In the genomic region with DNA sequence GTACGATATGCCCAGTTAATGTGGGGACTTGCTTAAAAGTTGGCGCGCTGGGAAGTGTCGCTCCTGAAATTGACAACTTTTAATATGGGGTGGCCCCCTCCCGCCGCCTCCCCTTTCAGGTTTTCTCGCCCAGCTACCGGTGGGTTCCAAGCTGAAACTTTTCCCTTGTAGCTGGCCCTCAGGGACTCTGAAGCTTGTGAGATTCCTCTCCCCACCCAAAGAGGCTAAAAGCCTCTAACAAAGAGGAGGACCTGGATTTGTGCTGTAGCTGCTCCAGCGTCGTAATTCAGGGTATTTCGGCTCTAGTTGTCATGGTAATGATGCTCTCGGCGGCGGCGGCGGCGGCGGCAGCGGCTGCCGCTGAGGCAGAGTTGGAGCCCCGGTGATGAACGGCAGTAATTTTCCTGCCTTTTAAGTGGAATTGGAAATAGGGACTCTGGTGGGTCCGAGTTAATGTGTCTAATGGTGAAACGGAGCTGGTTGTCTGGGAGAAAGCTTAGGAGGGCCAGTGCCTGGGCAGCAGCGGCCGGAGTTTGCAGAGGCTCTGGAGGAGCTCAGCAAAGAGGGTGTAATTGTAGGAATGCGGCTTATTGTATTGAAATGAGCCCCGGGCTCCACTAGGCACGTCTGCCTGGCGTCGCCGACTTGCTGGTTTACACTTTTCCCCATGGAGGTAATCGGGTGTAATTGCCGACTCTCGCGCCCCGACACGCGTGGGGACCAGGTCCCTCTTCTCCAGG, we compare ENCODE assay signal across 8 mouse cellular contexts. TPM values are rescaled to one million over a fixed set of nuclear protein-coding genes. Genes with fewer than 3 reads are reported as not detected.
DNase-seq lines count a peak whose midpoint lies in the region; ATAC-seq and TF ChIP-seq lines count a peak whose summit lies in the region.

No protein-coding gene starts in this region.

- peaks cover 7% of the 10 kb centered on the region; the same call in 1 of the 2 replicates for H3K4me1 ChIP-seq in lung, adult 2 months (ENCODE audit: control insufficient read depth, insufficient read depth, low read length)
- H3K4me1 ChIP-seq in embryonic facial prominence, embryonic 15.5 days, result peaks cover 52% of the 10 kb centered on the region
- H3K4me1 ChIP-seq in hindbrain, embryonic 13.5 days (replicated peaks), result peaks cover 52% of the 10 kb centered on the region
- peaks cover 8% of the 10 kb centered on the region; the same call in 1 of the 2 replicates for H3K4me1 ChIP-seq in liver, embryonic 11.5 days (replicated peaks; ENCODE audit: control insufficient read depth, insufficient read depth, low read length)
- peaks cover 61% of the 10 kb centered on the region for H3K4me1 ChIP-seq in neural tube, embryonic 13.5 days (replicated peaks)

- H3K4me3 ChIP-seq in lung, adult 2 months (replicated peaks; ENCODE audit: extremely low read depth, low read depth, low read length), result peak overlapping the region; percentile 71
- H3K4me3 ChIP-seq in embryonic facial prominence, embryonic 15.5 days (replicated peaks), result peak overlapping the region; percentile 72
- H3K4me3 ChIP-seq in hindbrain, embryonic 13.5 days, result peak overlapping the region; percentile 71
- H3K4me3 ChIP-seq in liver, embryonic 11.5 days (ENCODE audit: low read depth, low read length), result peak overlapping the region; percentile 70
- H3K4me3 ChIP-seq in neural tube, embryonic 13.5 days, result peak overlapping the region; percentile 74

- H3K4me2 ChIP-seq in embryonic facial prominence, embryonic 15.5 days (replicated peaks), result peak overlapping the region; percentile 91
- H3K4me2 ChIP-seq in hindbrain, embryonic 13.5 days, result peak overlapping the region; percentile 96
- H3K4me2 ChIP-seq in liver, embryonic 11.5 days, result peak overlapping the region; percentile 96
- H3K4me2 ChIP-seq in neural tube, embryonic 13.5 days, result peak overlapping the region; percentile 97

- ATAC-seq in embryonic facial prominence, embryonic 15.5 days (ENCODE audit: insufficient number of reproducible peaks, low FRiP score, low TSS enrichment, low read depth), result no peak
- ATAC-seq in hindbrain, embryonic 13.5 days (ENCODE audit: low FRiP score), result no peak
- ATAC-seq in liver, embryonic 11.5 days (replicated peaks; ENCODE audit: low FRiP score), result no peak
- ATAC-seq in neural tube, embryonic 13.5 days (ENCODE audit: low read depth), result no peak

- no peak for TF ChIP-seq POLR2A in lung, adult 2 months (IDR thresholded peaks at IDR 0.05; ENCODE audit: borderline replicate concordance, extremely low read depth, low read depth, low read length)

- DNase-seq in lung, adult 2 months, result peak; percentile 43
- no peak for DNase-seq in lung, adult 18-20 months
- DNase-seq in adrenal gland, postnatal 10 days, result peak; percentile 54
- DNase-seq in liver, embryonic 11.5 days (ENCODE audit: low spot score), result peak; percentile 63
- DNase-seq in urinary bladder, postnatal 10 days (ENCODE audit: low spot score), result no peak

- H3K27me3 ChIP-seq in embryonic facial prominence, embryonic 15.5 days, result peaks cover 43% of the 10 kb centered on the region
- H3K27me3 ChIP-seq in hindbrain, embryonic 13.5 days, result peaks cover 48% of the 10 kb centered on the region
- peaks cover 64% of the 10 kb centered on the region for H3K27me3 ChIP-seq in liver, embryonic 11.5 days (replicated peaks; ENCODE audit: control insufficient read depth, insufficient read depth, low read length)
- H3K27me3 ChIP-seq in neural tube, embryonic 13.5 days, result peaks cover 46% of the 10 kb centered on the region

- peak overlapping the region; percentile 29 for H3K9ac ChIP-seq in embryonic facial prominence, embryonic 15.5 days
- peak overlapping the region; percentile 83 for H3K9ac ChIP-seq in hindbrain, embryonic 13.5 days
- no peak overlapping the region for H3K9ac ChIP-seq in liver, embryonic 11.5 days (ENCODE audit: low read depth, low read length)
- peak overlapping the region; percentile 79 for H3K9ac ChIP-seq in neural tube, embryonic 13.5 days

- TF ChIP-seq CTCF in lung, adult 2 months (IDR thresholded peaks at IDR 0.05; ENCODE audit: insufficient read depth, low read length), result no peak

- H3K36me3 ChIP-seq in embryonic facial prominence, embryonic 15.5 days, result no peaks in the 10 kb centered on the region
- no peaks in the 10 kb centered on the region for H3K36me3 ChIP-seq in hindbrain, embryonic 13.5 days
- no peaks in the 10 kb centered on the region for H3K36me3 ChIP-seq in liver, embryonic 11.5 days (ENCODE audit: control insufficient read depth, insufficient read depth, low read length)
- H3K36me3 ChIP-seq in neural tube, embryonic 13.5 days, result no peaks in the 10 kb centered on the region

- WGBS in lung, adult 2 months, result under 1% methylated on average over 39 of the region's 39 CpGs
- WGBS in embryonic facial prominence, embryonic 15.5 days, result under 1% methylated on average over 39 of the region's 39 CpGs
- under 1% methylated on average over 39 of the region's 39 CpGs for WGBS in hindbrain, embryonic 13.5 days
- WGBS in liver, embryonic 11.5 days, result 1% methylated on average over 39 of the region's 39 CpGs
- under 1% methylated on average over 39 of the region's 39 CpGs for WGBS in neural tube, embryonic 13.5 days

- H3K27ac ChIP-seq in embryonic facial prominence, embryonic 15.5 days (replicated peaks), result peak overlapping the region; percentile 98; the same call in 1 of the 2 replicates
- H3K27ac ChIP-seq in hindbrain, embryonic 13.5 days, result peak overlapping the region; percentile 94
- H3K27ac ChIP-seq in liver, embryonic 11.5 days (ENCODE audit: low read depth, low read length), result no peak overlapping the region
- peak overlapping the region; percentile 94 for H3K27ac ChIP-seq in neural tube, embryonic 13.5 days (replicated peaks)

- no peaks in the 10 kb centered on the region for H3K9me3 ChIP-seq in embryonic facial prominence, embryonic 15.5 days (replicated peaks)
- H3K9me3 ChIP-seq in hindbrain, embryonic 13.5 days, result no peaks in the 10 kb centered on the region
- H3K9me3 ChIP-seq in liver, embryonic 11.5 days (ENCODE audit: control insufficient read depth, low read length), result no peaks in the 10 kb centered on the region
- no peaks in the 10 kb centered on the region for H3K9me3 ChIP-seq in neural tube, embryonic 13.5 days

RNA-seq across cellular contexts. Expression of gene Nr4a3, which starts 0.9 kb away (rescaled TPM):
- polyA plus RNA-seq in lung, adult 2 months (2012; rRNA removed), result 2.4 and 10.3 TPM in 2 replicates
- total RNA-seq in adrenal gland, postnatal 10 days (2021), result 10 to 100 TPM; 28.0 to 54.2 TPM
- polyA plus RNA-seq in embryonic facial prominence, embryonic 15.5 days (2015; fragmentation: Nextera tagmentation; extraction: Ambion mirVana), result 0.38 and 0.49 TPM in 2 replicates
- polyA plus RNA-seq in hindbrain, embryonic 13.5 days (2015; fragmentation: Nextera tagmentation; extraction: Ambion mirVana), result 1.8 and 2.4 TPM in 2 replicates
- polyA plus RNA-seq in liver, embryonic 11.5 days (2014; fragmentation: Nextera tagmentation; extraction: Ambion mirVana), result 0.04 TPM in 2 replicates
- polyA plus RNA-seq in neural tube, embryonic 13.5 days (2015; fragmentation: Nextera tagmentation; extraction: Ambion mirVana), result 0.91 and 1.3 TPM in 2 replicates

Comparison
In these comparisons a context has a peak if more than half of its experiments do, and no peak if none do; other contexts are left out.
1. DNase-seq: peak in lung, adult 2 months (single experiment), adrenal gland, postnatal 10 days (single experiment) and liver, embryonic 11.5 days (single experiment); none in lung, adult 18-20 months (0 of 2) and urinary bladder, postnatal 10 days (single experiment).
2. Peak in every context shown above with its lines, with median percentiles within 50 percentile points of each other: H3K4me3 ChIP-seq and H3K4me2 ChIP-seq.